Mouse (Mus musculus) kidney, embryonic 16.5 days (tissue): ENCODE data around the gene Tfcp2. TPM values are rescaled to one million over a fixed set of nuclear protein-coding genes. Genes with fewer than 3 reads are reported as not detected.
"Not testable (repeated sequence)": the region's sequence is repeated elsewhere in the genome, so short reads cannot be mapped to it uniquely, and the experiment has no call there.

ENCODE experiments used
- ATAC-seq: fragments of 200-750 bp; cut with Nextera tagmentation; 2 replicates; pipeline ENCODE4 v1.8.0; 2017; ENCODE audit warnings: moderate TSS enrichment; ENCODE audit not compliant: low FRiP score, low TSS enrichment
- H3K27ac ChIP-seq: fragments of 300-500 bp; sonication (generic); 2 replicates; pipeline ENCODE4 v1.5.1; 2014; ENCODE audit warnings: low read length
- H3K27me3 ChIP-seq: fragments of 300-500 bp; sonication (generic); 2 replicates; pipeline ENCODE4 v1.6.1; 2014; ENCODE audit warnings: low read length, control low read depth, mixed read lengths; ENCODE audit not compliant: insufficient read depth
- H3K36me3 ChIP-seq: fragments of 300-500 bp; sonication (generic); 2 replicates; pipeline ENCODE4 v1.6.1; 2014; ENCODE audit warnings: low read length, control low read depth, mixed read lengths; ENCODE audit not compliant: insufficient read depth
- H3K4me1 ChIP-seq: fragments of 300-500 bp; sonication (generic); 2 replicates; pipeline ENCODE4 v1.6.1; 2014; ENCODE audit warnings: low read length, control low read depth, mixed read lengths; ENCODE audit not compliant: insufficient read depth
- H3K4me2 ChIP-seq: fragments of 300-500 bp; sonication (generic); replicated peaks from 2 replicates; pipeline ENCODE4 v1.6.1; 2014; ENCODE audit warnings: low read depth, low read length
- H3K4me3 ChIP-seq: fragments of 300-500 bp; sonication (generic); 2 replicates; pipeline ENCODE4 v1.5.1; 2014; ENCODE audit warnings: mild to moderate bottlenecking, low read length
- H3K9ac ChIP-seq: fragments of 300-500 bp; sonication (generic); replicated peaks from 2 replicates; pipeline ENCODE4 v1.6.1; 2014; ENCODE audit warnings: low read length
- H3K9me3 ChIP-seq: fragments of 300-500 bp; sonication (generic); 2 replicates; pipeline ENCODE4 v1.6.1; 2016; ENCODE audit warnings: low read length, control low read depth
- WGBS: fragments of 180-500 bp; shearing (Covaris S2); extraction: QIAGEN DNeasy Blood & Tissue Kit; methylation state at CpG from one replicate; pipeline ENCODE4 v1.1.7; 2014; 5-methylcytosine and 5-hydroxymethylcytosine counted together
- polyA plus RNA-seq: library from polyadenylated mRNA; unstranded; fragments of >200 nt; fragmentation: Nextera tagmentation; extraction: Ambion mirVana; gene quantifications from 2 replicates; pipeline ENCODE4 v1.2.1, GENCODE M21; 2015

The Tfcp2 gene
- polyA plus RNA-seq, 1 experiment from 2014 or later: 37.5 TPM

- peak within 1 kb of the TSS; percentile 90 for H3K4me3 ChIP-seq
- ATAC-seq: peak; percentile 98
- WGBS: under 1% methylated on average over 40 of the region's 40 CpGs
- H3K27me3 ChIP-seq: no peaks in the 10 kb centered on the region
- H3K4me1 ChIP-seq: peaks cover 35% of the 10 kb centered on the region
- no peaks in the 10 kb centered on the region for H3K36me3 ChIP-seq
- peak within 1 kb of the TSS; percentile 78 for H3K4me2 ChIP-seq
- no peaks in the 10 kb centered on the region for H3K9me3 ChIP-seq
- H3K9ac ChIP-seq: peak within 1 kb of the TSS; percentile 98
- peak within 1 kb of the TSS; percentile 93 for H3K27ac ChIP-seq
These were observed 56.7 kb downstream of the Tfcp2 start, which contains the start of gene Csrnp2 for GRCm38 (mm10) chr15:100495102-100495501. Csrnp2 (minus strand) TSS chr15:100495488.

GRCm38 (mm10) chr15:100494647-100495046 is 57.2 kb downstream of the Tfcp2 start:
- H3K4me3 ChIP-seq: peak overlapping the region; percentile 90
- H3K27ac ChIP-seq: peak overlapping the region; percentile 93
- peak overlapping the region; percentile 98 for H3K9ac ChIP-seq
- no peaks in the 10 kb centered on the region for H3K9me3 ChIP-seq
- ATAC-seq: peak; percentile 80
- H3K4me2 ChIP-seq: peak overlapping the region; percentile 78
- no peaks in the 10 kb centered on the region for H3K27me3 ChIP-seq
- no peaks in the 10 kb centered on the region for H3K36me3 ChIP-seq
- peaks cover 39% of the 10 kb centered on the region for H3K4me1 ChIP-seq
- under 1% methylated on average over 25 of the region's 29 CpGs for WGBS

- WGBS: 56% methylated on average over 9 of the region's 9 CpGs
- Histone ChIP-seq H3K9me3 (no peaks in the 10 kb centered on the region), H3K4me1 (peaks cover 54% of the 10 kb centered on the region), H3K9ac (no peak overlapping the region), H3K4me2 (no peak overlapping the region), H3K4me3 (no peak overlapping the region), H3K36me3 (peaks cover 11% of the 10 kb centered on the region), H3K27me3 (no peaks in the 10 kb centered on the region), H3K27ac (no peak overlapping the region)
- ATAC-seq: no peak
These were observed 59.8 kb downstream of the Tfcp2 start for GRCm38 (mm10) chr15:100491966-100492365.

- H3K4me3 ChIP-seq: no peak overlapping the region
- H3K27ac ChIP-seq: peak overlapping the region; percentile 75
- peak; percentile 64; the same call in 1 of the 2 replicates for ATAC-seq
- H3K27me3 ChIP-seq: no peaks in the 10 kb centered on the region
- peaks cover 23% of the 10 kb centered on the region for H3K36me3 ChIP-seq
- no peaks in the 10 kb centered on the region for H3K9me3 ChIP-seq
- 36% methylated on average over 15 of the region's 15 CpGs for WGBS
- H3K4me1 ChIP-seq: peaks cover 64% of the 10 kb centered on the region
- H3K9ac ChIP-seq: peak overlapping the region; percentile 24; the same call in 1 of the 2 replicates
- 0 out of 2 replicates have a peak overlapping the region, but pooled peaks have one; percentile 5 for H3K4me2 ChIP-seq
These were observed 62.5 kb downstream of the Tfcp2 start for GRCm38 (mm10) chr15:100489263-100489662.

- H3K36me3 ChIP-seq: peaks cover 31% of the 10 kb centered on the region
These were observed 63.5 kb downstream of the Tfcp2 start for GRCm38 (mm10) chr15:100488297-100488696.

GRCm38 (mm10) chr15:100487050-100487449 is 64.8 kb downstream of the Tfcp2 start:
- no peak overlapping the region for H3K4me2 ChIP-seq
- 73% methylated on average over 2 of the region's 2 CpGs for WGBS
- no peaks in the 10 kb centered on the region for H3K27me3 ChIP-seq
- no peak overlapping the region for H3K4me3 ChIP-seq
- ATAC-seq: no peak
- H3K27ac ChIP-seq: no peak overlapping the region
- peaks cover 43% of the 10 kb centered on the region for H3K4me1 ChIP-seq
- H3K9me3 ChIP-seq: no peaks in the 10 kb centered on the region
- H3K36me3 ChIP-seq: peaks cover 36% of the 10 kb centered on the region
- no peak overlapping the region for H3K9ac ChIP-seq

More at GRCm38 (mm10) chr15:100488297-100488696, 63.5 kb downstream of the Tfcp2 start:
- H3K4me3 ChIP-seq, H3K9me3 ChIP-seq, ATAC-seq, H3K27me3 ChIP-seq, H3K4me2 ChIP-seq, H3K9ac ChIP-seq: not testable (repeated sequence)
- Histone ChIP-seq H3K4me1 (peaks cover 55% of the 10 kb centered on the region), H3K27ac (peak overlapping the region; percentile 75; the same call in 1 of the 2 replicates)
- WGBS: 83% methylated on average over 1 of the region's 1 CpGs

GRCm38 (mm10) chr15:100486450-100486849 is 65.4 kb downstream of the Tfcp2 start:
- H3K4me1 ChIP-seq: peaks cover 39% of the 10 kb centered on the region
- H3K9me3 ChIP-seq: no peaks in the 10 kb centered on the region
- peaks cover 42% of the 10 kb centered on the region for H3K36me3 ChIP-seq
- no peak overlapping the region for H3K4me3 ChIP-seq
- H3K27me3 ChIP-seq: no peaks in the 10 kb centered on the region
- ATAC-seq: peak; percentile 49
- H3K27ac ChIP-seq: no peak overlapping the region
- H3K9ac ChIP-seq: 0 out of 2 replicates have a peak overlapping the region, but pooled peaks have one; percentile 45
- no peak overlapping the region for H3K4me2 ChIP-seq
- whole genome bisulfite sequencing: 18% methylated on average over 7 of the region's 7 CpGs

GRCm38 (mm10) chr15:100485576-100485975 is 66.2 kb downstream of the Tfcp2 start:
- H3K9me3 ChIP-seq: no peaks in the 10 kb centered on the region
- peaks cover 50% of the 10 kb centered on the region for H3K36me3 ChIP-seq
- ATAC-seq: no peak
- H3K27ac ChIP-seq: no peak overlapping the region
- no peaks in the 10 kb centered on the region for H3K27me3 ChIP-seq
- H3K4me3 ChIP-seq: no peak overlapping the region
- 82% methylated on average over 3 of the region's 3 CpGs for WGBS
- H3K4me1 ChIP-seq: peaks cover 35% of the 10 kb centered on the region
- no peak overlapping the region for H3K4me2 ChIP-seq
- no peak overlapping the region for H3K9ac ChIP-seq

- H3K27me3 ChIP-seq: no peaks in the 10 kb centered on the region
- no peak overlapping the region for H3K4me2 ChIP-seq
- H3K4me1 ChIP-seq: no peaks in the 10 kb centered on the region
- H3K36me3 ChIP-seq: peaks cover 76% of the 10 kb centered on the region
- no peaks in the 10 kb centered on the region for H3K9me3 ChIP-seq
- ATAC-seq: no peak
- H3K4me3 ChIP-seq: no peak overlapping the region
- H3K9ac ChIP-seq: no peak overlapping the region
- 70% methylated on average over 4 of the region's 4 CpGs for WGBS
- H3K27ac ChIP-seq: peak overlapping the region; percentile 40; the same call in 1 of the 2 replicates
These were observed 72.9 kb downstream of the Tfcp2 start for GRCm38 (mm10) chr15:100478925-100479324.

- Histone ChIP-seq H3K4me2 (no peak overlapping the region), H3K27me3 (no peaks in the 10 kb centered on the region), H3K27ac (peak overlapping the region; percentile 40; the same call in 1 of the 2 replicates), H3K36me3 (peaks cover 74% of the 10 kb centered on the region), H3K9ac (no peak overlapping the region), H3K4me1 (no peaks in the 10 kb centered on the region), H3K9me3 (no peaks in the 10 kb centered on the region), H3K4me3 (no peak overlapping the region)
- ATAC-seq: no peak
- 78% methylated on average over 10 of the region's 10 CpGs for WGBS
These were observed 73.5 kb downstream of the Tfcp2 start for GRCm38 (mm10) chr15:100478351-100478750.
